ENCODE assay signal across 11 mouse cellular contexts in the genomic region with DNA sequence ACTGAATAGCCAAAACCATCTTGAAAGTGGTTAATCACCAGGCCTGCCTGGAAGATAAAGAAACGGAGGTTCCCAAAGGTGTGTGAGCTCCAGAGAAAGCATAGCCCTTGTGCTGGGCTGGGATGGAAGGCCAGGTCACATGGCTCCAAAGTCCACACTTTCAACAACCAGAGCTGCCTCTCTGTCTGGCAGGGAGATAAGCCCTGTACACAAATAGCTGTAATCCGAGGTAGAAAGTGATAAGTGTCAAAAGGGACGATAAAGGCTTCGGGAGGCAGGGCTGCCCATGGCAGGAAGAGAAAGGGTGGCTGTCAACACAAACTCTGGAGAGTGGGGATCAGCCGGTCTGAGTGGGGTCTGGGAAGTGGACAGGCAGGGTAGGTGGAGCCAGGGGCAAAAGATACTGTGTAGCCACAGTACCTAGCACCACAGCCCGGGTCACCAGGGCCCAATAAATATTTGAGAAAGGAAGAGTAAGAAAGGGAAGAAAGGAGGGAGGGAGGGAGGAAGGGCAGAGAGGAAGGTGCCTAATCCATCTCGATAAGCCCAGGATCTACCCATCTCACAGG. TPM values are rescaled to one million over a fixed set of nuclear protein-coding genes. Genes with fewer than 3 reads are reported as not detected.
A peak's percentile ranks its signal among the peaks of the same experiment; 100 is the strongest.
DNase-seq lines count a peak whose midpoint lies in the region; ATAC-seq lines count a peak whose summit lies in the region.
"Had no signal": no experiment of that assay in that cellular context is flagged by ENCODE, and none has a peak within 500 bp of the region (broad histone marks: within the 10 kb centered on the region; RNA-seq: fewer than 3 reads in every experiment).

No protein-coding gene starts in this region.

- WGBS in lung, embryonic 16.5 days = 12% methylated on average over 7 of the region's 7 CpGs
- 16% methylated on average over 7 of the region's 7 CpGs for WGBS in intestine, embryonic 16.5 days

- no peaks in the 10 kb centered on the region for H3K36me3 ChIP-seq in lung, embryonic 16.5 days (ENCODE audit: control insufficient read depth, insufficient read depth, low read length)
- H3K36me3 ChIP-seq in intestine, embryonic 16.5 days (ENCODE audit: control insufficient read depth, insufficient read depth, low read length) = no peaks in the 10 kb centered on the region
- H3K36me3 ChIP-seq: embryonic facial prominence, embryonic 13.5 days; hindbrain, embryonic 15.5 days had no signal

- H3K4me1 ChIP-seq in lung, embryonic 16.5 days (replicated peaks; ENCODE audit: control insufficient read depth, insufficient read depth, low read length) = peaks cover 45% of the 10 kb centered on the region
- H3K4me1 ChIP-seq in intestine, embryonic 16.5 days (ENCODE audit: control insufficient read depth, insufficient read depth, low read length) = peaks cover 32% of the 10 kb centered on the region

- no peak overlapping the region for H3K4me2 ChIP-seq in lung, embryonic 16.5 days (ENCODE audit: low read depth, low read length)
- peak overlapping the region; percentile 37; the same call in 1 of the 2 replicates for H3K4me2 ChIP-seq in intestine, embryonic 16.5 days (ENCODE audit: low read depth, low read length)
- H3K4me2 ChIP-seq: embryonic facial prominence, embryonic 13.5 days; hindbrain, embryonic 15.5 days had no signal

- H3K9ac ChIP-seq in lung, embryonic 16.5 days (ENCODE audit: low read length) = no peak overlapping the region
- H3K9ac ChIP-seq in intestine, embryonic 16.5 days (ENCODE audit: low read depth, low read length) = peak overlapping the region; percentile 34; the same call in 1 of the 2 replicates
- H3K9ac ChIP-seq: embryonic facial prominence, embryonic 13.5 days; hindbrain, embryonic 15.5 days had no signal

- no peaks in the 10 kb centered on the region for H3K9me3 ChIP-seq in lung, embryonic 16.5 days (ENCODE audit: control insufficient read depth, low read length)
- no peaks in the 10 kb centered on the region for H3K9me3 ChIP-seq in intestine, embryonic 16.5 days (ENCODE audit: control insufficient read depth, low read length)
- H3K9me3 ChIP-seq: embryonic facial prominence, embryonic 13.5 days; hindbrain, embryonic 15.5 days; megakaryocyte, embryonic 14.5 days had no signal

- no peaks in the 10 kb centered on the region for H3K27me3 ChIP-seq in lung, embryonic 16.5 days (ENCODE audit: control insufficient read depth, insufficient read depth, low read depth, low read length)
- H3K27me3 ChIP-seq in intestine, embryonic 16.5 days (replicated peaks; ENCODE audit: control insufficient read depth, insufficient read depth, low read length) = no peaks in the 10 kb centered on the region
- H3K27me3 ChIP-seq: embryonic facial prominence, embryonic 13.5 days; hindbrain, embryonic 15.5 days had no signal

- DNase-seq in lung, postnatal 25 days (ENCODE audit: low spot score) = no peak
- peak; percentile 49 for DNase-seq in liver
- peak; percentile 82 for DNase-seq in yolk sac, embryonic 10.5 days (ENCODE audit: low spot score)
- DNase-seq in cerebellum, adult 9-11 months = no peak
- DNase-seq in urinary bladder, postnatal 4 days (ENCODE audit: low spot score in 2 of 2) = no peak
- no peak for DNase-seq in thymus, adult 18-20 months

- H3K4me3 ChIP-seq in lung, embryonic 16.5 days (ENCODE audit: low read length) = no peak overlapping the region
- H3K4me3 ChIP-seq in intestine, embryonic 16.5 days (ENCODE audit: low read length) = 0 out of 2 replicates have a peak overlapping the region, but pooled peaks have one; percentile 4
- H3K4me3 ChIP-seq: embryonic facial prominence, embryonic 13.5 days; hindbrain, embryonic 15.5 days; megakaryocyte, embryonic 14.5 days had no signal

- peak overlapping the region; percentile 90 for H3K27ac ChIP-seq in lung, embryonic 16.5 days (ENCODE audit: low read length)
- H3K27ac ChIP-seq in intestine, embryonic 16.5 days (ENCODE audit: low read length) = peak overlapping the region; percentile 95
- H3K27ac ChIP-seq: embryonic facial prominence, embryonic 13.5 days; hindbrain, embryonic 15.5 days had no signal

- ATAC-seq in lung, embryonic 16.5 days (ENCODE audit: low read depth) = peak; percentile 30
- ATAC-seq in intestine, embryonic 16.5 days = peak; percentile 72

RNA-seq across cellular contexts. Expression of a gene that starts 7.8 kb away (rescaled TPM):
- 20.4 and 22.4 TPM in 2 replicates for polyA plus RNA-seq in lung, embryonic 16.5 days (2015; fragmentation: Nextera tagmentation; extraction: Ambion mirVana)
- 21.2 and 22.3 TPM in 2 replicates for polyA plus RNA-seq in intestine, embryonic 16.5 days (2015; fragmentation: Nextera tagmentation; extraction: Ambion mirVana)

Comparison
In these comparisons a context has a peak if more than half of its experiments do, and no peak if none do; other contexts are left out.
1. DNase-seq: peak in liver (single experiment) and yolk sac, embryonic 10.5 days (single experiment); none in lung, postnatal 25 days (single experiment), cerebellum, adult 9-11 months (single experiment), urinary bladder, postnatal 4 days (0 of 2) and thymus, adult 18-20 months (0 of 2).